Mouse (Mus musculus) hindbrain, embryonic 11.5 days (tissue): Measurements from ENCODE around the gene Nol3. TPM values are rescaled to one million over a fixed set of nuclear protein-coding genes. Genes with fewer than 3 reads are reported as not detected.

Experiments
- ATAC-seq: fragments of 200-750 bp; cut with Nextera tagmentation; 2 replicates; pipeline ENCODE4 v1.8.0; 2017; ENCODE audit warnings: mild to moderate bottlenecking, moderate TSS enrichment, moderate library complexity; ENCODE audit not compliant: low FRiP score
- DNase-seq: peaks from one replicate; pipeline ENCODE4 v3.0.0-alpha.2; 2015; ENCODE audit warnings: low spot score
- H3K27ac ChIP-seq: fragments of 300-500 bp; sonication (generic); 2 replicates; pipeline ENCODE4 v1.5.1; 2014; ENCODE audit warnings: mild to moderate bottlenecking, low read depth, low read length
- H3K27me3 ChIP-seq: fragments of 300-500 bp; sonication (generic); 2 replicates; pipeline ENCODE4 v1.6.1; 2014; ENCODE audit warnings: mild to moderate bottlenecking, low read length, moderate library complexity, mixed read lengths; ENCODE audit not compliant: control insufficient read depth, insufficient read depth
- H3K36me3 ChIP-seq: fragments of 300-500 bp; sonication (generic); 2 replicates; pipeline ENCODE4 v1.6.1; 2014; ENCODE audit warnings: mild to moderate bottlenecking, low read length, moderate library complexity, mixed read lengths; ENCODE audit not compliant: control insufficient read depth, insufficient read depth
- H3K4me1 ChIP-seq: fragments of 300-500 bp; sonication (generic); replicated peaks from 2 replicates; pipeline ENCODE4 v1.6.1; 2014; ENCODE audit warnings: low read length, mixed read lengths; ENCODE audit not compliant: control insufficient read depth, insufficient read depth
- H3K4me2 ChIP-seq: fragments of 300-500 bp; sonication (generic); replicated peaks from 2 replicates; pipeline ENCODE4 v1.6.1; 2014; ENCODE audit warnings: mild to moderate bottlenecking, low read depth, low read length
- H3K4me3 ChIP-seq: fragments of 300-500 bp; sonication (generic); 2 replicates; pipeline ENCODE4 v1.5.1; 2014; ENCODE audit warnings: low read depth, low read length
- H3K9ac ChIP-seq: fragments of 300-500 bp; sonication (generic); 2 replicates; pipeline ENCODE4 v1.6.1; 2014; ENCODE audit warnings: low read depth, low read length
- H3K9me3 ChIP-seq: fragments of 300-500 bp; sonication (generic); 2 replicates; pipeline ENCODE4 v1.6.1; 2016; ENCODE audit warnings: low read length; ENCODE audit not compliant: control insufficient read depth
- WGBS: fragments of 180-500 bp; shearing (Covaris S2); extraction: QIAGEN DNeasy Blood & Tissue Kit; methylation state at CpG from one replicate; pipeline ENCODE4 v1.1.7; 2014; 5-methylcytosine and 5-hydroxymethylcytosine counted together
- polyA plus RNA-seq: library from polyadenylated mRNA; unstranded; fragments of >200 nt; fragmentation: Nextera tagmentation; extraction: Ambion mirVana; gene quantifications from 2 replicates; pipeline ENCODE4 v1.2.1, GENCODE M21; 2014

The Nol3 gene
- polyA plus RNA-seq, 1 experiment from 2014 or later, result 2.7 TPM

- Histone ChIP-seq H3K36me3 (no peaks in the 10 kb centered on the region), H3K27ac (no peak overlapping the region), H3K27me3 (peaks cover 93% of the 10 kb centered on the region), H3K4me3 (peak overlapping the region; percentile 39), H3K9me3 (no peaks in the 10 kb centered on the region), H3K9ac (peak overlapping the region; percentile 42; the same call in 1 of the 2 replicates), H3K4me1 (peaks cover 13% of the 10 kb centered on the region; the same call in 1 of the 2 replicates), H3K4me2 (peak overlapping the region; percentile 76)
- 0% methylated on average over 10 of the region's 10 CpGs for WGBS
- peak; percentile 21 for ATAC-seq
- no peak for DNase-seq
Measured at GRCm38 (mm10) chr8:105269075-105269458, 6.9 kb upstream of the Nol3 start.

DNA sequence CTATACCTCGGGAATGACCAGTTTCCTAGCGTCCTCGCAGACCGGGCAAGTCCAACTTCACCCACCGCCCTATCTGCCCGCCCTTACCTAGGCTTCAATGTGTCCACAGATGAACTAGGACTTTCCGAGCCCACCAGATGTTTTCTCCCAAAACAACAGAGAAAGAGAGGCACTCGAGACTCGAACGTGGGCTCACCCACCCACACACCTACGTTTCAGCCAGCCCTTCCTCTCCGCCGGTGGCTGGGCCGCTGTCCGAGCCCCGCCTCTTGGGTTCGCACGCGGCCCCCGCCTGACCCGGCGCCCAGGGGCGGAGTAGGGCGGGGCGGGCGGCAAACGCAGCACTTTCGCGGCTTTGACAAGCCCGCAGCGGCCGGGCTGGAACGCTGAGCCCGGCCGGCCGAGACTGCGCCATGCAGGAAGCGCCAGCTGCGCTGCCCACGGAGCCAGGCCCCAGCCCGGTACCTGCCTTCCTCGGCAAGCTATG, 6.4 kb upstream of the Nol3 start, which contains the start of gene Hsf4:
Gene Hsf4 (plus strand): TSS at position 341 of the 487 bp plus-strand sequence.
- peak within 1 kb of the TSS; percentile 42; the same call in 1 of the 2 replicates for H3K9ac ChIP-seq
- no peaks in the 10 kb centered on the region for H3K36me3 ChIP-seq
- H3K4me3 ChIP-seq, result peak within 1 kb of the TSS; percentile 39
- ATAC-seq, result no peak
- peak; percentile 59 for DNase-seq
- H3K4me1 ChIP-seq, result peaks cover 13% of the 10 kb centered on the region; the same call in 1 of the 2 replicates
- peak within 1 kb of the TSS; percentile 76 for H3K4me2 ChIP-seq
- peaks cover 91% of the 10 kb centered on the region for H3K27me3 ChIP-seq
- no peaks in the 10 kb centered on the region for H3K9me3 ChIP-seq
- WGBS, result 0% methylated on average over 38 of the region's 42 CpGs
- H3K27ac ChIP-seq, result no peak within 1 kb of the TSS

DNA sequence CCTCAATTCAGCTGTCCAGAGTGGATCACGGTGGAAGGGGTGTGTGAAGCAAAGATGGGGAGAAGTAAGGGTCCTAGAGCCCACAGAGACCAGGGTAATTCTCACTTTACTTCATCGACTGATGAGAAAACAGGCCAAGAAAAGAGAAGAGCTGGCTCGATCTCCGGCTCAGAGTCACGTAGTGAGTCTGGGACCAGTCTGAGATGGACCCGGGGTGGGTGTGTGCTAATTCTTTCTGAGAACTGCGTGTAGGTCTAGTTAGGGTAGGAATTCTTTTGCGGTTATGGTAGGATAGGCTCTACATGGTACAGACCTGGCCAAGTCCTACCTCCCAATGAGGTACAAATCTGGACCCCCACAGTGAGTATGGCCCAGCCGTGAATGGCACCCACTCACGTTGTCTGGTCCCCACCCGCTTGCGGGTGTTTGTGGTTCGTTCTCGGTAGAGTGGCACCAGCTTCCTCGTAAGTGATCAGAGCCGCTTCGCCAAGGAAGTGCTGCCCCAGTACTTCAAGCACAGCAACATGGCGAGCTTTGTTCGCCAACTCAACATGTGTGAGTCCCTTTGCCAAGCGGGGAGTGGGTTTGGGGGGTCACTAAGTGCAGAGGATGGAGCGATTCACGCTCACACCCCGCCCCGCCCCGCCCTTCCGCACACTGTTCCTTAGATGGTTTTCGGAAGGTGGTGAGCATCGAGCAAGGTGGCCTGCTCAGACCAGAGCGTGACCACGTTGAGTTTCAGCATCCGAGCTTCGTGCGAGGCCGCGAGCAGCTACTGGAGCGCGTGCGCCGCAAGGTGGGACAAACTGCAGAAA, 5.6 kb upstream of the Nol3 start:
- peaks cover 13% of the 10 kb centered on the region; the same call in 1 of the 2 replicates for H3K4me1 ChIP-seq
- H3K27ac ChIP-seq, result no peak overlapping the region
- DNase-seq, result peak; percentile 46
- 2% methylated on average over 39 of the region's 39 CpGs for WGBS
- H3K27me3 ChIP-seq, result peaks cover 92% of the 10 kb centered on the region
- no peaks in the 10 kb centered on the region for H3K36me3 ChIP-seq
- peak overlapping the region; percentile 76 for H3K4me2 ChIP-seq
- peak overlapping the region; percentile 39 for H3K4me3 ChIP-seq
- no peaks in the 10 kb centered on the region for H3K9me3 ChIP-seq
- ATAC-seq, result no peak
- no peak overlapping the region for H3K9ac ChIP-seq

DNA sequence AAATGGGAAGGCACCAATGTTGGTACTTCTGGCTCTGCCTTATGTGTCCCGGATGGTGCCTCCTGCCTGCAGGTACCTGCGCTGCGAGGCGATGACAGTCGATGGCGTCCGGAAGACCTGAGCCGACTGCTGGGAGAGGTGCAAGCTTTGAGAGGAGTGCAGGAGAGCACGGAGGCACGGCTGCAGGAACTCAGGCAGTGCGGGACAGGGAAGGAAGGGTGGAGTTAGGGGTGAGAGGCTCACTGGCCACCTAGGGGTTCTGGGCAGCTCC, 5.1 kb upstream of the Nol3 start:
- Histone ChIP-seq H3K9ac (no peak overlapping the region), H3K36me3 (no peaks in the 10 kb centered on the region), H3K4me3 (no peak overlapping the region), H3K4me1 (peaks cover 14% of the 10 kb centered on the region), H3K27me3 (peaks cover 93% of the 10 kb centered on the region), H3K4me2 (no peak overlapping the region), H3K9me3 (no peaks in the 10 kb centered on the region), H3K27ac (no peak overlapping the region)
- WGBS, result 3% methylated on average over 11 of the region's 11 CpGs
- DNase-seq (peak; percentile 36), ATAC-seq (no peak)

- Histone ChIP-seq H3K4me2 (no peak overlapping the region), H3K9me3 (no peaks in the 10 kb centered on the region), H3K27ac (no peak overlapping the region), H3K4me1 (peaks cover 13% of the 10 kb centered on the region; the same call in 1 of the 2 replicates), H3K9ac (no peak overlapping the region), H3K4me3 (no peak overlapping the region), H3K27me3 (peaks cover 88% of the 10 kb centered on the region), H3K36me3 (no peaks in the 10 kb centered on the region)
- 12% methylated on average over 11 of the region's 11 CpGs for WGBS
- DNase-seq (no peak), ATAC-seq (no peak)
Measured at GRCm38 (mm10) chr8:105275387-105275786, 553 bp upstream of the Nol3 start.

- peaks cover 10% of the 10 kb centered on the region; the same call in 1 of the 2 replicates for H3K4me1 ChIP-seq
- peak; percentile 74 for DNase-seq
- H3K9me3 ChIP-seq, result no peaks in the 10 kb centered on the region
- H3K27me3 ChIP-seq, result peaks cover 77% of the 10 kb centered on the region
- H3K9ac ChIP-seq, result peak overlapping the region; percentile 40; the same call in 1 of the 2 replicates
- peak overlapping the region; percentile 72 for H3K4me2 ChIP-seq
- H3K27ac ChIP-seq, result no peak overlapping the region
- peak overlapping the region; percentile 33 for H3K4me3 ChIP-seq
- H3K36me3 ChIP-seq, result no peaks in the 10 kb centered on the region
- 2% methylated on average over 29 of the region's 30 CpGs for WGBS
- ATAC-seq, result peak; percentile 77
Measured at GRCm38 (mm10) chr8:105276292-105277120, 566 bp downstream of the Nol3 start.

GRCm38 (mm10) chr8:105278911-105279334, 3.0 kb downstream of the Nol3 start:
- no peak overlapping the region for H3K4me3 ChIP-seq
- H3K36me3 ChIP-seq, result peaks cover 2% of the 10 kb centered on the region; the same call in 1 of the 2 replicates
- no peak overlapping the region for H3K27ac ChIP-seq
- ATAC-seq (no peak), DNase-seq (peak; percentile 22)
- H3K9ac ChIP-seq, result no peak overlapping the region
- H3K9me3 ChIP-seq, result no peaks in the 10 kb centered on the region
- H3K27me3 ChIP-seq, result peaks cover 55% of the 10 kb centered on the region
- 4% methylated on average over 28 of the region's 28 CpGs for WGBS
- peaks cover 10% of the 10 kb centered on the region; the same call in 1 of the 2 replicates for H3K4me1 ChIP-seq
- no peak overlapping the region for H3K4me2 ChIP-seq

DNA sequence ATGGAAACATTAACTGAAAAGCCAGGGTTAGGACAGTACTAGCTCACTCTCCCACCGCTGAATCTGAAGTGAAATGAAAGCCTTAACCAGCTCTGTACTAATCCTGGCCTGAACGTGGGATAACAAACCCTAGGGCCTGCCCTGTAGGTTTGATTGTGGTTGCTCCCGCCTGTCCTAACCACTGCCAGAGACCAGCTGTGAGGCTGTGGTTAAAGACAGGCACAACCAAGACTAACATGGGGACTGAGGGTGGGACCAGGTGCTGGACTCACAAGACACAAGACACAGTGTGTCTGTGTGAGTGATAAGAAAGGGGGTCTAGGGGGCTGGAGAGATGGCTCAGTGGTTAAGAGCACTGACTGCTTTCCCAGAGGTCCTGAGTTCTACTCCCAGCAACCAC, 4.6 kb downstream of the Nol3 start:
- Histone ChIP-seq H3K4me1 (peaks cover 10% of the 10 kb centered on the region; the same call in 1 of the 2 replicates), H3K27me3 (peaks cover 41% of the 10 kb centered on the region), H3K36me3 (peaks cover 2% of the 10 kb centered on the region; the same call in 1 of the 2 replicates), H3K9ac (no peak overlapping the region), H3K4me2 (no peak overlapping the region), H3K27ac (no peak overlapping the region), H3K9me3 (no peaks in the 10 kb centered on the region), H3K4me3 (no peak overlapping the region)
- DNase-seq (no peak), ATAC-seq (no peak)
- WGBS, result 69% methylated on average over 3 of the region's 3 CpGs
